23 mouse cellular contexts compared by ENCODE assay signal in genomic region chr14:38628862-38629619, GRCm38 (mm10).
DNase-seq lines count a peak whose midpoint lies in the region; ATAC-seq and TF ChIP-seq lines count a peak whose summit lies in the region.
"Had no signal": no experiment of that assay in that cellular context is flagged by ENCODE, and none has a peak within 500 bp of the region (broad histone marks: within the 10 kb centered on the region; RNA-seq: fewer than 3 reads in every experiment).

No protein-coding gene starts in this region.

- no peak overlapping the region for H3K27ac ChIP-seq in forebrain, embryonic 14.5 days (ENCODE audit: low read depth, low read length)
- H3K27ac ChIP-seq in forebrain, embryonic 11.5 days (ENCODE audit: low read depth, low read length): no peak overlapping the region
- 0 out of 2 replicates have a peak overlapping the region, but pooled peaks have one; percentile 21 for H3K27ac ChIP-seq in layer of hippocampus, adult 2 months
- H3K27ac ChIP-seq: embryonic facial prominence, embryonic 10.5 days; embryonic facial prominence, embryonic 15.5 days; gastrocnemius, adult 2 months; heart, embryonic 13.5 days; limb, embryonic 10.5 days; limb, embryonic 15.5 days; liver, embryonic 13.5 days; neural tube, embryonic 13.5 days had no signal

- 80% methylated on average over 2 of the region's 2 CpGs for WGBS in forebrain, embryonic 14.5 days
- WGBS in forebrain, embryonic 11.5 days: 86% methylated on average over 2 of the region's 2 CpGs

- peak; percentile 68 for TF ChIP-seq CTCF in layer of hippocampus, adult 2 months (conservative IDR thresholded peaks at IDR 0.05)

- H3K4me2 ChIP-seq in forebrain, embryonic 14.5 days (ENCODE audit: low read length): no peak overlapping the region
- H3K4me2 ChIP-seq in forebrain, embryonic 11.5 days (ENCODE audit: low read depth, low read length, severe bottlenecking): no peak overlapping the region
- H3K4me2 ChIP-seq: embryonic facial prominence, embryonic 15.5 days; heart, embryonic 13.5 days; limb, embryonic 15.5 days; liver, embryonic 13.5 days; neural tube, embryonic 13.5 days had no signal

- H3K36me3 ChIP-seq in forebrain, embryonic 14.5 days (ENCODE audit: control insufficient read depth, insufficient read depth, low read length): no peaks in the 10 kb centered on the region
- H3K36me3 ChIP-seq in forebrain, embryonic 11.5 days (ENCODE audit: control insufficient read depth, insufficient read depth, low read length): no peaks in the 10 kb centered on the region
- H3K36me3 ChIP-seq: embryonic facial prominence, embryonic 10.5 days; embryonic facial prominence, embryonic 15.5 days; heart, embryonic 13.5 days; limb, embryonic 10.5 days; limb, embryonic 15.5 days; liver, embryonic 13.5 days; neural tube, embryonic 13.5 days had no signal

- no peaks in the 10 kb centered on the region for H3K9me3 ChIP-seq in forebrain, embryonic 14.5 days (replicated peaks; ENCODE audit: control insufficient read depth, low read length)
- no peaks in the 10 kb centered on the region for H3K9me3 ChIP-seq in forebrain, embryonic 11.5 days (ENCODE audit: control insufficient read depth, low read length)
- H3K9me3 ChIP-seq: embryonic facial prominence, embryonic 10.5 days; embryonic facial prominence, embryonic 15.5 days; heart, embryonic 13.5 days; limb, embryonic 10.5 days; limb, embryonic 15.5 days; liver, embryonic 13.5 days; neural tube, embryonic 13.5 days had no signal

- no peak overlapping the region for H3K9ac ChIP-seq in forebrain, embryonic 14.5 days (ENCODE audit: low read length)
- no peak overlapping the region for H3K9ac ChIP-seq in forebrain, embryonic 11.5 days (ENCODE audit: low read length)
- H3K9ac ChIP-seq: embryonic facial prominence, embryonic 15.5 days; heart, embryonic 13.5 days; limb, embryonic 15.5 days; liver, embryonic 13.5 days; neural tube, embryonic 13.5 days had no signal

- ATAC-seq in forebrain, embryonic 14.5 days: peak; percentile 10; the same call in 1 of the 2 replicates
- ATAC-seq in forebrain, embryonic 11.5 days (replicated peaks; ENCODE audit: low FRiP score): no peak
- ATAC-seq: intestine, embryonic 16.5 days had no signal

- no peaks in the 10 kb centered on the region for H3K4me1 ChIP-seq in forebrain, embryonic 14.5 days (ENCODE audit: control insufficient read depth, insufficient read depth, low read length)
- H3K4me1 ChIP-seq in forebrain, embryonic 11.5 days (replicated peaks; ENCODE audit: control insufficient read depth, insufficient read depth, low read length): no peaks in the 10 kb centered on the region
- H3K4me1 ChIP-seq: embryonic facial prominence, embryonic 10.5 days; embryonic facial prominence, embryonic 15.5 days; heart, embryonic 13.5 days; limb, embryonic 10.5 days; limb, embryonic 15.5 days; liver, embryonic 13.5 days; neural tube, embryonic 13.5 days had no signal

- no peak overlapping the region for H3K4me3 ChIP-seq in forebrain, embryonic 14.5 days (ENCODE audit: low read depth, low read length)
- no peak overlapping the region for H3K4me3 ChIP-seq in forebrain, embryonic 11.5 days (ENCODE audit: low read depth, low read length)
- H3K4me3 ChIP-seq in layer of hippocampus, adult 2 months: no peak overlapping the region
- H3K4me3 ChIP-seq: embryonic facial prominence, embryonic 10.5 days; embryonic facial prominence, embryonic 15.5 days; gastrocnemius, adult 2 months; heart, embryonic 13.5 days; limb, embryonic 10.5 days; limb, embryonic 15.5 days; liver, embryonic 13.5 days; neural tube, embryonic 13.5 days had no signal

- H3K27me3 ChIP-seq in forebrain, embryonic 14.5 days (replicated peaks; ENCODE audit: control insufficient read depth, insufficient read depth, low read length): no peaks in the 10 kb centered on the region
- H3K27me3 ChIP-seq in forebrain, embryonic 11.5 days (ENCODE audit: control insufficient read depth, insufficient read depth, low read length): no peaks in the 10 kb centered on the region
- H3K27me3 ChIP-seq: embryonic facial prominence, embryonic 15.5 days; heart, embryonic 13.5 days; limb, embryonic 15.5 days; liver, embryonic 13.5 days; neural tube, embryonic 13.5 days had no signal

- peak; percentile 19 for DNase-seq in forebrain, embryonic 14.5 days (ENCODE audit: low spot score)
- no peak for DNase-seq in forebrain, embryonic 11.5 days (ENCODE audit: low spot score)
- no peak for DNase-seq in layer of hippocampus, adult 2 months (ENCODE audit: low spot score in 2 of 2)
- DNase-seq in layer of hippocampus, postnatal 25 days (ENCODE audit: extremely low spot score in 1 of 2, low spot score in 1 of 2): no peak
- DNase-seq in retina, embryonic 14.5 days (ENCODE audit: low spot score): peak; percentile 5
- DNase-seq in retina, postnatal 1 day: no peak
- no peak for DNase-seq in frontal cortex, postnatal 25 days (ENCODE audit: low spot score in 2 of 2)
- DNase-seq: adrenal gland, postnatal 14 days; gastrocnemius, adult 2 months; heart, postnatal 10 days; kidney, adult 9 months; kidney, postnatal 14 days; liver, embryonic 13.5 days; lung, adult 18-20 months; lung, postnatal 10 days; right cerebral cortex, postnatal 14 days had no signal

Comparison
In these comparisons a context has a peak if more than half of its experiments do, and no peak if none do; other contexts are left out.
1. DNase-seq: peak in forebrain, embryonic 14.5 days (single experiment) and retina, embryonic 14.5 days (single experiment); none in forebrain, embryonic 11.5 days (single experiment), layer of hippocampus, adult 2 months (0 of 2), layer of hippocampus, postnatal 25 days (0 of 2), retina, postnatal 1 day (single experiment) and frontal cortex, postnatal 25 days (0 of 2).